Mouse (Mus musculus): Measurements from ENCODE around the gene Gtf2h5.

GRCm38 (mm10) chr17:6091604-6092003 lies 12.0 kb downstream of the Gtf2h5 start:
- TF ChIP-seq ZC3H11A (IDR thresholded peaks at IDR 0.05; ENCODE audit: borderline replicate concordance, low read depth, low read length): no peak
- no peak for TF ChIP-seq MAFK (IDR thresholded peaks at IDR 0.05; ENCODE audit: insufficient read depth, low read depth, low read length)
- TF ChIP-seq ZNF384 (IDR thresholded peaks at IDR 0.05; ENCODE audit: low read depth, low read length): no peak
- no peak for TF ChIP-seq HCFC1 (IDR thresholded peaks at IDR 0.05; ENCODE audit: borderline replicate concordance, insufficient read depth, low read length)
